Mouse (Mus musculus) erythroblast, embryonic 14.5 days (primary cell): ENCODE results near the gene Olfr313.

Experiments
- GATA1 ChIP-seq: IDR thresholded peaks from 2 replicates; pipeline ENCODE4 v1.6.1; 2012; ENCODE audit warnings: low read length, inconsistent platforms, mixed read lengths
- TAL1 ChIP-seq: IDR thresholded peaks from 3 replicates; pipeline ENCODE4 v1.6.1; 2012; ENCODE audit warnings: low read length, inconsistent platforms, mixed read lengths

DNA sequence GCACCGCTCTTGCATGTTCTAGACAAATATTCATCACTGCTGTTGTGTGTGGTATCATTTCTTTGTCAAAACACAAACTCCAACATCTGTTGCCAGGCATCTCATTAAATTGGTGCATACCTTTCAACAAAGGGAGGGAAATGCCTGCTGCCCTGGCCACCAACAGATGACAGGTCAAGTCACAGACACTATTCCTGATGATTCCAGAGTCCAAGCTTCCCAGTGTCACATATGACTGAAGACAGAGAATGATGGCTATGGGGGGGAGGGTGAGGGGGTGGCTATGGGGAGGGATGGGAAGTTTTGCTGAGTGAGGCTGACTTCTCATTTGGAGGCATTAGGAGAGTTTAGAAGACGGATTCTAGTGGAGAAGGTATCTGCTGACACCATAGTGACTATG is 30.6 kb upstream of the Olfr313 start:
- TF ChIP-seq GATA1 (no peak), TAL1 (no peak)
